Mouse (Mus musculus): ENCODE results near the gene Uimc1. TPM values are rescaled to one million over a fixed set of nuclear protein-coding genes. Genes with fewer than 3 reads are reported as not detected.

Gene Uimc1
- polyA plus RNA-seq, 1 experiment from 2014 or later: 22.0 TPM

DNA sequence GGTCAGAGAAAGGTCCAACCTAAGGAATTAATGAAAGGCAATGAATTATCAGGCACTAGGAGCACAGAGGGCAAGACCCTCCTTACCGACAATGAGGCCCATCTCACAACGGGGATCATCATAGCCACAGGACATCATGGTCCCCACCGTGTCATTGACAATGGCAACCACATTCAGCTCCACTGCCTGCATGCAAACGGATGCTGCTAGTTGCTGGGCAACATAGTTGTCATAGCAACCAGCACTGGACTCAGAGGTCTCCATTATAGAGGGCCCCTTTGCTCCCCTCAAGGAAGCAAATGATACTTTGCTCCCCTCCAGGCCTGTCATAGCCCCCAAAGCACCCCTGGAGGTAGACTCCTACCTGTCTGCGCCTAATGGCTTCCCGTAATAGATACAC lies 91.5 kb downstream of the Uimc1 start:
- H3K4me2 ChIP-seq (ENCODE audit: low read depth, low read length): no peak overlapping the region
- no peaks in the 10 kb centered on the region for H3K36me3 ChIP-seq (ENCODE audit: control insufficient read depth, insufficient read depth, low read length)
- H3K9me3 ChIP-seq (replicated peaks; ENCODE audit: control insufficient read depth, low read length): no peaks in the 10 kb centered on the region
- H3K27ac ChIP-seq (ENCODE audit: low read length): no peak overlapping the region
- no peak for ATAC-seq (ENCODE audit: insufficient read depth, low FRiP score)
- H3K27me3 ChIP-seq (ENCODE audit: control insufficient read depth, insufficient read depth, low read length): no peaks in the 10 kb centered on the region
- H3K4me3 ChIP-seq (replicated peaks; ENCODE audit: low read length): no peak overlapping the region
- H3K4me1 ChIP-seq (ENCODE audit: control insufficient read depth, insufficient read depth, low read length): peaks cover 10% of the 10 kb centered on the region
- WGBS: 77% methylated on average over 6 of the region's 6 CpGs
- H3K9ac ChIP-seq (ENCODE audit: low read length): no peak overlapping the region

- ATAC-seq (ENCODE audit: insufficient read depth, low FRiP score): no peak
- WGBS: 73% methylated on average over 7 of the region's 7 CpGs
- Histone ChIP-seq H3K9me3 (replicated peaks; ENCODE audit: control insufficient read depth, low read length) (no peaks in the 10 kb centered on the region), H3K27ac (ENCODE audit: low read length) (no peak overlapping the region), H3K4me1 (ENCODE audit: control insufficient read depth, insufficient read depth, low read length) (peaks cover 7% of the 10 kb centered on the region), H3K27me3 (ENCODE audit: control insufficient read depth, insufficient read depth, low read length) (no peaks in the 10 kb centered on the region), H3K9ac (ENCODE audit: low read length) (no peak overlapping the region), H3K36me3 (ENCODE audit: control insufficient read depth, insufficient read depth, low read length) (no peaks in the 10 kb centered on the region), H3K4me3 (replicated peaks; ENCODE audit: low read length) (no peak overlapping the region), H3K4me2 (ENCODE audit: low read depth, low read length) (no peak overlapping the region)
Measured at GRCm38 (mm10) chr13:55006415-55006742, 93.7 kb downstream of the Uimc1 start.

- ATAC-seq (ENCODE audit: insufficient read depth, low FRiP score): no peak
- no peak overlapping the region for H3K4me2 ChIP-seq (ENCODE audit: low read depth, low read length)
Measured at GRCm38 (mm10) chr13:55005691-55006414, 94.2 kb downstream of the Uimc1 start.

DNA sequence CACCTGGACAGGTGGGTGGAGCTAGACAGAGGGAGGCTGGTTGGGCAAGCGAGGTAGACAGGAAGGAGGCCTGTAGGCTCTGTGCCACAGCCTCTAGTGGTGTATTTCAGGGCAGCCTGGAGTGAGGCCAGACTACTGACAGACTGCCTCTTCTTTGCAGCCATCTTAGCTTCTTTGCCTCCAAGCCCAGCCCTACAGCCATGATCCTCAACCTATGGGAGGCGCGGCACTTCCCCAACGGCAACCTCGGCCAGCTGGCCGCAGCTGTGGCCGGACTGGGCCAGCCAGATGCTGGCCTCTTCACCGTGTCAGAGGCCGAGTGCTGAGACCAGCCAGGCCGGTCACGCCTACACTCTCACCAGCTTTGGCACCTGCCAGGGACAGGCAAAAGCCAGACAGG lies 95.5 kb downstream of the Uimc1 start:
- Histone ChIP-seq H3K27me3 (ENCODE audit: control insufficient read depth, insufficient read depth, low read length) (no peaks in the 10 kb centered on the region), H3K9ac (ENCODE audit: low read length) (no peak overlapping the region), H3K4me3 (replicated peaks; ENCODE audit: low read length) (no peak overlapping the region), H3K36me3 (ENCODE audit: control insufficient read depth, insufficient read depth, low read length) (no peaks in the 10 kb centered on the region), H3K9me3 (replicated peaks; ENCODE audit: control insufficient read depth, low read length) (no peaks in the 10 kb centered on the region), H3K27ac (ENCODE audit: low read length) (no peak overlapping the region), H3K4me1 (ENCODE audit: control insufficient read depth, insufficient read depth, low read length) (peaks cover 7% of the 10 kb centered on the region), H3K4me2 (ENCODE audit: low read depth, low read length) (no peak overlapping the region)
- WGBS: 47% methylated on average over 11 of the region's 11 CpGs
- peak; percentile 48; the same call in 1 of the 2 replicates for ATAC-seq (ENCODE audit: insufficient read depth, low FRiP score)

More at GRCm38 (mm10) chr13:55005691-55006414, 94.2 kb downstream of the Uimc1 start:
- no peak overlapping the region for H3K27ac ChIP-seq (ENCODE audit: low read length)
- WGBS: 43% methylated on average over 31 of the region's 31 CpGs
- H3K36me3 ChIP-seq (ENCODE audit: control insufficient read depth, insufficient read depth, low read length): no peaks in the 10 kb centered on the region
- H3K4me3 ChIP-seq (replicated peaks; ENCODE audit: low read length): no peak overlapping the region
- no peaks in the 10 kb centered on the region for H3K9me3 ChIP-seq (replicated peaks; ENCODE audit: control insufficient read depth, low read length)
- peaks cover 7% of the 10 kb centered on the region for H3K4me1 ChIP-seq (ENCODE audit: control insufficient read depth, insufficient read depth, low read length)
- no peak overlapping the region for H3K9ac ChIP-seq (ENCODE audit: low read length)
- no peaks in the 10 kb centered on the region for H3K27me3 ChIP-seq (ENCODE audit: control insufficient read depth, insufficient read depth, low read length)

DNA sequence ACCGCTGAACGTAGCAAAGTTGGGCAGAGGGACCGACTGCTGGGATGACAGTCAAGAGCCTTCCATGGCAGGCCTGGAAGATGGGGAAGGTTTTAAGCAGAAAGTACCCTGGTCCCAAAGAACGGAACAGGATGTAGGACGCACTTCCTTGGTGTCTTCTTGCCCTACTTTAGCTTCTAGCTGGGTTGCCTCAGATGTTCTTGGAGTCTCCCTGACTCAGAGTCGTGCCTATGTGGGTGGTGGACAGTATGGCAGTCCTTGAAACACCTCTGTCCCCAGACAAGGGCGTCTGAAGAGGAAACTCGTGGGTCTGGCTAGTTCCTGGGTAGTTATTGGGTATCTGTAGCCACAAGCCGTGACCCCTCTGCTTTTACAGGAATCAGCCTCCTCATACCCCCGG lies 98.0 kb downstream of the Uimc1 start:
- Histone ChIP-seq H3K27me3 (ENCODE audit: control insufficient read depth, insufficient read depth, low read length) (no peaks in the 10 kb centered on the region), H3K4me3 (replicated peaks; ENCODE audit: low read length) (no peak overlapping the region), H3K9ac (ENCODE audit: low read length) (no peak overlapping the region), H3K4me1 (ENCODE audit: control insufficient read depth, insufficient read depth, low read length) (peaks cover 7% of the 10 kb centered on the region), H3K9me3 (replicated peaks; ENCODE audit: control insufficient read depth, low read length) (no peaks in the 10 kb centered on the region), H3K27ac (ENCODE audit: low read length) (no peak overlapping the region), H3K36me3 (ENCODE audit: control insufficient read depth, insufficient read depth, low read length) (no peaks in the 10 kb centered on the region), H3K4me2 (ENCODE audit: low read depth, low read length) (no peak overlapping the region)
- no peak for ATAC-seq (ENCODE audit: insufficient read depth, low FRiP score)
- 72% methylated on average over 10 of the region's 10 CpGs for WGBS

DNA sequence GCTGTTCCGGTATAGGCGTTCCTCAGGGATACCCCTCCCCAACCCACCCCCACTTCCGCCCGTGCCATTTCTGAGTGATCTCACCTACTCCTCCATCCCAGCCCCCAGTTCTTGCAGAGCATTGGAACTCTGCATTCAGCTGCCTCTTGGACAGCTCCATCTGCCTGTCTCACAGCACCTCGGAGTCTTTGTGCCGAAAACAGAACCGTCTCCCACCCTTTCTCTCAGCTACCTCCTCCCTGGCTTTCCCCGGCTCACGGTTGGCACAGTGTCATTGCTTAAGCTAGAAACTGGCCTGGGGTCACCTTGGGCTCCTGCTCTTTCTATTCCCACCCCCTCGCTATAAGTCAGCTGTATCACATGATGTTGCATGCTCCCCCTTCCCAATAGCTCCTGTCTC lies 99.7 kb downstream of the Uimc1 start:
- Histone ChIP-seq H3K27ac (ENCODE audit: low read length) (no peak overlapping the region), H3K4me2 (ENCODE audit: low read depth, low read length) (no peak overlapping the region), H3K27me3 (ENCODE audit: control insufficient read depth, insufficient read depth, low read length) (no peaks in the 10 kb centered on the region), H3K36me3 (ENCODE audit: control insufficient read depth, insufficient read depth, low read length) (no peaks in the 10 kb centered on the region), H3K9ac (ENCODE audit: low read length) (no peak overlapping the region), H3K9me3 (replicated peaks; ENCODE audit: control insufficient read depth, low read length) (no peaks in the 10 kb centered on the region), H3K4me1 (ENCODE audit: control insufficient read depth, insufficient read depth, low read length) (peaks cover 3% of the 10 kb centered on the region; the same call in 1 of the 2 replicates), H3K4me3 (replicated peaks; ENCODE audit: low read length) (no peak overlapping the region)
- WGBS: 76% methylated on average over 10 of the region's 10 CpGs
- ATAC-seq (ENCODE audit: insufficient read depth, low FRiP score): no peak

- WGBS: 84% methylated on average over 8 of the region's 8 CpGs
- no peaks in the 10 kb centered on the region for H3K27me3 ChIP-seq (ENCODE audit: control insufficient read depth, insufficient read depth, low read length)
- H3K4me3 ChIP-seq (replicated peaks; ENCODE audit: low read length): no peak overlapping the region
- no peak overlapping the region for H3K4me2 ChIP-seq (ENCODE audit: low read depth, low read length)
- no peak overlapping the region for H3K9ac ChIP-seq (ENCODE audit: low read length)
- H3K27ac ChIP-seq (ENCODE audit: low read length): no peak overlapping the region
- ATAC-seq (ENCODE audit: insufficient read depth, low FRiP score): no peak
- H3K4me1 ChIP-seq (ENCODE audit: control insufficient read depth, insufficient read depth, low read length): no peaks in the 10 kb centered on the region
- no peaks in the 10 kb centered on the region for H3K36me3 ChIP-seq (ENCODE audit: control insufficient read depth, insufficient read depth, low read length)
- no peaks in the 10 kb centered on the region for H3K9me3 ChIP-seq (replicated peaks; ENCODE audit: control insufficient read depth, low read length)
Measured at GRCm38 (mm10) chr13:54997568-54997967, 102.5 kb downstream of the Uimc1 start.

DNA sequence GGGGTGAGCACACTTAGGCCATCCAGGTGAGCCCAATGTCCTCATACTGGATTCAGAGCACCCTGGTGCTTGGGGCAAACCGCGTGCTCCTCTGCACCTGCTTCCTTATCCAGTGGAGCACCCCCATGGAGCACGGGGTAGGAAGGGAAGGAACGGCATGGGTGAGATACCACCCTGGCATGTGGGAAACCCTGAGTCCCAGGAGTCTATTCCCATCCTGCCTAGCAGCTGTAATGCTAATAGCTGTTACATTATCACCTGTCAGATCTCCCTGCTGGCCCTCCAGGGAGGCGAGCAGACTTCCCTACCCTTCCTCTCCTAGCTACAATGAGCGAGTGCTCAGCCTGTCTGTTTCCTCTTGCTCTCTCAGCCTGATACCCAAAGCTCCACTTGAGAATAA lies 104.9 kb downstream of the Uimc1 start:
- Histone ChIP-seq H3K9me3 (replicated peaks; ENCODE audit: control insufficient read depth, low read length) (no peaks in the 10 kb centered on the region), H3K9ac (ENCODE audit: low read length) (no peak overlapping the region), H3K4me2 (ENCODE audit: low read depth, low read length) (no peak overlapping the region), H3K4me3 (replicated peaks; ENCODE audit: low read length) (no peak overlapping the region), H3K36me3 (ENCODE audit: control insufficient read depth, insufficient read depth, low read length) (no peaks in the 10 kb centered on the region), H3K4me1 (ENCODE audit: control insufficient read depth, insufficient read depth, low read length) (no peaks in the 10 kb centered on the region), H3K27me3 (ENCODE audit: control insufficient read depth, insufficient read depth, low read length) (no peaks in the 10 kb centered on the region), H3K27ac (ENCODE audit: low read length) (no peak overlapping the region)
- 54% methylated on average over 6 of the region's 6 CpGs for WGBS
- no peak for ATAC-seq (ENCODE audit: insufficient read depth, low FRiP score)

DNA sequence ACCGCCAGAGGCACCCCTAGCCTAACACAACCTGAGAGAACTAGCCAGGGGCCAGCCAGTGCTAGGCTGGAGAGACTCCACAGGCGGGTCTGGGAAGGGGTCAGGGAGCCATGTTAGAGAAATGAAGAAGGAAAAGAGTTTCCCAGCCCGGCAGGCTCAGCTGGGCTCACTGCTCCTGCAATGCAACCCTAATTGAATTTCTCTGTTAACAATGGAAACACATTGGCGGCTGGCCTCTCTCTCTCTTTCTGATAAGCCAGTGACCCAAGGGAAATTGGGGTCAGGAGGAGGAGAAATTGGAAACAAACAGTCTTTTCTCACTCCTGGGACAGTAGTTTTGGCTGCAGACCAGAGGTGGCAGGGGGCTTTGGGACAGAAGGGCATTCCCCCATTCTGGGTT lies 105.5 kb downstream of the Uimc1 start:
- Histone ChIP-seq H3K27ac (ENCODE audit: low read length) (no peak overlapping the region), H3K9ac (ENCODE audit: low read length) (no peak overlapping the region), H3K4me3 (replicated peaks; ENCODE audit: low read length) (no peak overlapping the region), H3K9me3 (replicated peaks; ENCODE audit: control insufficient read depth, low read length) (no peaks in the 10 kb centered on the region), H3K27me3 (ENCODE audit: control insufficient read depth, insufficient read depth, low read length) (no peaks in the 10 kb centered on the region), H3K4me2 (ENCODE audit: low read depth, low read length) (no peak overlapping the region), H3K4me1 (ENCODE audit: control insufficient read depth, insufficient read depth, low read length) (no peaks in the 10 kb centered on the region), H3K36me3 (ENCODE audit: control insufficient read depth, insufficient read depth, low read length) (no peaks in the 10 kb centered on the region)
- ATAC-seq (ENCODE audit: insufficient read depth, low FRiP score): no peak
- 23% methylated on average over 4 of the region's 4 CpGs for WGBS

Data from stomach, embryonic 16.5 days (tissue).